Mouse (Mus musculus) embryonic facial prominence, embryonic 15.5 days (tissue): ENCODE results near the gene Mov10. TPM values are rescaled to one million over a fixed set of nuclear protein-coding genes. Genes with fewer than 3 reads are reported as not detected.
"Not testable (repeated sequence)": the region's sequence is repeated elsewhere in the genome, so short reads cannot be mapped to it uniquely, and the experiment has no call there.

Experiments used
- ATAC-seq: fragments of 200-750 bp; cut with Nextera tagmentation; 2 replicates; pipeline ENCODE4 v1.8.0; 2017; ENCODE audit warnings: low read depth, moderate TSS enrichment; ENCODE audit not compliant: insufficient number of reproducible peaks, low FRiP score, low TSS enrichment
- H3K27ac ChIP-seq: fragments of 300-500 bp; sonication (generic); replicated peaks from 2 replicates; pipeline ENCODE4 v1.5.1; 2015; ENCODE audit warnings: mild to moderate bottlenecking, inconsistent platforms
- H3K27me3 ChIP-seq: fragments of 300-500 bp; sonication (generic); 2 replicates; pipeline ENCODE4 v1.6.1; 2015; ENCODE audit warnings: inconsistent platforms
- H3K36me3 ChIP-seq: fragments of 300-500 bp; sonication (generic); 2 replicates; pipeline ENCODE4 v1.6.1; 2015; ENCODE audit warnings: mild to moderate bottlenecking, inconsistent platforms
- H3K4me1 ChIP-seq: fragments of 300-500 bp; sonication (generic); 2 replicates; pipeline ENCODE4 v1.6.1; 2015; ENCODE audit warnings: inconsistent platforms
- H3K4me2 ChIP-seq: fragments of 300-500 bp; sonication (generic); replicated peaks from 2 replicates; pipeline ENCODE4 v1.6.1; 2015; ENCODE audit warnings: mild to moderate bottlenecking, inconsistent platforms
- H3K4me3 ChIP-seq: fragments of 300-500 bp; sonication (generic); replicated peaks from 2 replicates; pipeline ENCODE4 v1.5.1; 2015; ENCODE audit warnings: mild to moderate bottlenecking, inconsistent platforms
- H3K9ac ChIP-seq: fragments of 300-500 bp; sonication (generic); 2 replicates; pipeline ENCODE4 v1.6.1; 2015; ENCODE audit warnings: inconsistent platforms
- H3K9me3 ChIP-seq: fragments of 300-500 bp; sonication (generic); replicated peaks from 2 replicates; pipeline ENCODE4 v1.6.1; 2016; ENCODE audit warnings: inconsistent platforms
- WGBS: fragments of 180-500 bp; shearing (Covaris S2); methylation state at CpG from one replicate; pipeline ENCODE4 v1.1.7; 2015; 5-methylcytosine and 5-hydroxymethylcytosine counted together
- polyA plus RNA-seq: library from polyadenylated mRNA; unstranded; fragments of >200 nt; fragmentation: Nextera tagmentation; extraction: Ambion mirVana; gene quantifications from 2 replicates; pipeline ENCODE4 v1.2.1, GENCODE M21; 2015

The Mov10 gene
- polyA plus RNA-seq, 1 experiment from 2014 or later = 44.7 TPM

DNA sequence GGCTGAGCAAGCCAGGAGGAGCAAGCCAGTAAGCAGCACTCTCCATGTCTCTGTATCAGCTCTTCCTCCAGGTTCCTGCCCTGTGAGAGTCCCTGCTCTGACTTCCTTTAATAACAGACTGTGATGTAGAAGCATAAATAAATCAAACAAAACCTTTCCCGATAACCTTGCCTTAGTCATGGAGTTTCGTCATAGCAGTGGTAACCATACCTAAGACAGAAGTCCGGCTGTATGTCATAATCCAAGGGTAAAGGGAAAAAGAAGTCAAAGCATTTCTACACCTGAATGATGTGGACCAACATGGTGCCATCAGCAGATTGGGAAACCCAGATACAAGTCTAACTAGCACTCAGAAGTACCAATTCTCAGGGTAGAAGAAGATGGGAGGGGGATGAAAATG lies 17.4 kb upstream of the Mov10 start:
- no peaks in the 10 kb centered on the region for H3K4me1 ChIP-seq
- no peak overlapping the region for H3K27ac ChIP-seq
- no peak overlapping the region for H3K4me3 ChIP-seq
- H3K9me3 ChIP-seq = no peaks in the 10 kb centered on the region
- no peak overlapping the region for H3K4me2 ChIP-seq
- ATAC-seq = no peak
- H3K36me3 ChIP-seq = peaks cover 51% of the 10 kb centered on the region
- no peaks in the 10 kb centered on the region for H3K27me3 ChIP-seq
- no peak overlapping the region for H3K9ac ChIP-seq
- 94% methylated on average over 3 of the region's 3 CpGs for WGBS

DNA sequence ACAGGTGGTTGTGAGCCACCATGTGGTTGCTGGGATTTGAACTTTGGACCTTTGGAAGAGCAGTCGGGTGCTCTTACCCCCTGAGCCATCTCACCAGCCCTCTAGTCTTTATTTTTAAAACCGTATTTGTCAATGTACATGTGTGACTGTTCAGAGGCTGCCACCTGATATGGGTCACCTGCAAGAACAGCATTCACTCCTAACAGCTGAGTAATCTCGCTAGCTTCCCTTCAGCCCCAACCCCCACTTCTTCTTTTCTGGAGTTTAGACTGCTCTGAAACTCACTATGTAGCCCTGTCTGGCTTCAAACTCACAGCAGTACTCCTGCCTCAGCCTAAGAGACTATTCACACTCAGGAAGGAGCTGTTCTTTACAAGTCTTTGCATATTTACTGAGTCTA lies 4.0 kb upstream of the Mov10 start:
- Histone ChIP-seq H3K4me1 (peaks cover 11% of the 10 kb centered on the region), H3K27me3 (no peaks in the 10 kb centered on the region), H3K9me3 (no peaks in the 10 kb centered on the region), H3K27ac (no peak overlapping the region), H3K4me3 (no peak overlapping the region), H3K9ac (no peak overlapping the region), H3K4me2 (no peak overlapping the region), H3K36me3 (peaks cover 31% of the 10 kb centered on the region)
- 78% methylated on average over 3 of the region's 3 CpGs for WGBS
- no peak for ATAC-seq

DNA sequence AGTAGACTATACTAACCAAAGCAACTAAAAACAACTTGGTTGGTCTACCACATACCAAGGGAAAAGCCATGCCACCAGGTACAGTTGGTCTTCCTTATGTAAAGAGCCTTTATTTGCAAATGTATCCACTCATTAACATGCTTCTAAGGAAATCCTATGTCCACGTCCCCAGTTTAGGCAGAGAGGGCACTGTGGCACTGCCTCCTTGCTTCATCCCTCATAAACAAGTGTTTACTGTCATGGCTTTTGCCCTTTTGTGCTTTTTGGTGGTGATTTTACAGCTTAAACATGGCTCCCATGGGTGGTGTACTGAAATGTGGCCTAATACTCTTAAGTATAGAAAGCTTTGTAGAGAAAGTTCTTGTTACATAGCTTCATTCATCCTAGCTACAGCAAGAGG lies 2.1 kb upstream of the Mov10 start:
- H3K27ac ChIP-seq = no peak overlapping the region
- H3K9ac ChIP-seq = no peak overlapping the region
- WGBS = 52% methylated on average over 1 of the region's 1 CpGs
- peaks cover 17% of the 10 kb centered on the region for H3K36me3 ChIP-seq
- H3K4me1 ChIP-seq = peaks cover 21% of the 10 kb centered on the region
- no peaks in the 10 kb centered on the region for H3K27me3 ChIP-seq
- no peak for ATAC-seq
- H3K9me3 ChIP-seq = no peaks in the 10 kb centered on the region
- H3K4me3 ChIP-seq = no peak overlapping the region
- no peak overlapping the region for H3K4me2 ChIP-seq

DNA sequence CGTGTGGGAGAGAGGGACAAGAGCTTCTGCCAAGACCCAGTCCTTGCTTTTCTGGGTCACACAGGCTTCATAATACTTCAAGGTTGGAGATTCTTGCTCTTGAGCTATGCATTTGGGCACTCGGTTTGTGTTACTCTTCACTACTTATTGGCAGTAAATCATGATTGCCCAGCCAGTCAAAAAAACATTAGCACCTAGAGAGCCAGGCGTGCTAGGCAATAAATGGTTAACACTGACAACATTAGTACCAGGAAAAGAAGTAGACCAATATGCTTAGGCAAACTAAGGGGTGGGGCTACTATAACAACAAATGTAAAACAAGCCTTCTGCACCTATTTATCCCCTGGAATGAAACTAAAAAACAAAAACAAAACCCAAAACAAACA lies 379 bp upstream of the Mov10 start:
- H3K4me1 ChIP-seq = peaks cover 21% of the 10 kb centered on the region
- WGBS = 7% methylated on average over 3 of the region's 3 CpGs
- peak overlapping the region; percentile 97 for H3K27ac ChIP-seq
- H3K4me3 ChIP-seq = peak overlapping the region; percentile 94
- no peaks in the 10 kb centered on the region for H3K27me3 ChIP-seq
- no peak for ATAC-seq
- H3K4me2 ChIP-seq = peak overlapping the region; percentile 75
- peaks cover 13% of the 10 kb centered on the region for H3K36me3 ChIP-seq
- no peaks in the 10 kb centered on the region for H3K9me3 ChIP-seq
- no peak overlapping the region for H3K9ac ChIP-seq

DNA sequence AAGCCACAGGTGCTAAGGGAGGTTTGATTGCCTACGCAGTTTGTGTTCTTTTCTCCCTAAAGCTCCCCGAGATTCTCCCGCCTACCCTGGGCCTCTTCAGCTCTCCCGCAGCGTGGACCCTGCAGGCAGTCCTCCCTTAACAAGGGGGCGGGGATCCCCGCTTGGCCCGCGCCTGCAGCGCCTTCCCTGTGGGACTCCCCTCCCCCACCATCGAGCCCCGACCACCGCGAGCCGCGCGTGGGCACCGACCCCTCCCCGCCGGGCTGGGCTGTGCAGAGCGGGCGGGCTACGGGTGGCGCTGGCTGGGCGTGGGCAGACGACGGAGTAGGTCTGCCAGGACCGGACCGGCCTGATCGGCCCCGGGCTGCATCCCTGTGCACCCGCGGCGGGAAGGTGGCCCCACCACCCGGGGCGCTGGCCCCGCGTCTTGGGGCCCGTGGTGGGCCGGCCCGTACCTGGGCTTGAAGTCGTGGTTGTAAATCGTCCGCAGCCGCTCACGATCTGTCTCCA lies 827 bp downstream of the Mov10 start:
- WGBS = 0% methylated on average over 38 of the region's 46 CpGs
- Histone ChIP-seq H3K27ac (peak overlapping the region; percentile 97), H3K4me3 (peak overlapping the region; percentile 94), H3K9me3 (no peaks in the 10 kb centered on the region), H3K9ac (peak overlapping the region; percentile 96), H3K4me2 (peak overlapping the region; percentile 75), H3K4me1 (peaks cover 21% of the 10 kb centered on the region), H3K36me3 (peaks cover 13% of the 10 kb centered on the region), H3K27me3 (no peaks in the 10 kb centered on the region)
- peak; percentile 86 for ATAC-seq

DNA sequence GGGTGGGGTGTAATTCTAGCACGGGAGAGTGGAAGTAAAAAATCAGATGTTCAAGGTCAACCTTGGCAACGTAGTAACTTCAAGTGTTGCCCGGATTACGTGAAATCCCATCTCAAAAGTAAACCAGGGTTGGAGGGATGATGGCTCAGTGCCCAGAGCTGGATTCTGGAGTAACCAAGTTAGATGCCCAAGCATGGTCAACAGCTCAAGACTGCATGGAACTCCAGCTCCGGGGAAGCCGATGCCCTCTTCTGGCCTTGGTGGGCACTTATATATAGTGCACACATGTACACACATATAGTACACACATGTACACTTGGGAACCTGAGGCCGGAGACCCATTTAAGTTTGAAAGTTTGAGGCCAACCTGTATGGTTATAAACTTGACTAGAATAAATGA lies 2.2 kb downstream of the Mov10 start:
- Histone ChIP-seq H3K27me3 (no peaks in the 10 kb centered on the region), H3K4me1 (peaks cover 21% of the 10 kb centered on the region), H3K27ac (no peak overlapping the region), H3K4me2 (no peak overlapping the region), H3K9me3 (no peaks in the 10 kb centered on the region), H3K36me3 (peaks cover 4% of the 10 kb centered on the region; the same call in 1 of the 2 replicates), H3K9ac (no peak overlapping the region), H3K4me3 (no peak overlapping the region)
- no peak for ATAC-seq
- 94% methylated on average over 7 of the region's 7 CpGs for WGBS

DNA sequence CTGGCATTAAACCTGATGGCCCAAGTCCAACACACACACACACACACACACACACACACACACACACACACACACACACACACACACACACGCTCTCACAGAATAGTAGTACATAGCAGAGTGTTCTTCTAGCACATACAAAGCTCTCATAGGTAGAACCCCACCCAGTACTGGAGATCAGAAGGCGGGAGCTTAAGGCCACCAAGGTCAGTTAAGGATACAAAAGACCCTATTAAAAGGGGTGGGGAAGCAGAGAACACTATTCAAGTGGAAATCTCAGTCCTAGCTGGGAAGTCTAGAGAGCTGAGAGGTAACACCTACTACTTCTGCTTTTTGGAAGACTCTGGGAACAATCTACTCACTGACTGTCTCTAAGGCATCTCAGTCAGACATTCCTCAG lies 3.0 kb downstream of the Mov10 start:
- Histone ChIP-seq H3K36me3 (0 out of 2 replicates have a peak, but pooled peaks cover under 1% of the 10 kb centered on the region), H3K4me3 (no peak overlapping the region), H3K9me3 (no peaks in the 10 kb centered on the region), H3K27me3 (no peaks in the 10 kb centered on the region), H3K9ac (no peak overlapping the region), H3K4me2 (no peak overlapping the region), H3K4me1 (peaks cover 21% of the 10 kb centered on the region), H3K27ac (no peak overlapping the region)
- no peak for ATAC-seq
- WGBS = 84% methylated on average over 2 of the region's 2 CpGs

DNA sequence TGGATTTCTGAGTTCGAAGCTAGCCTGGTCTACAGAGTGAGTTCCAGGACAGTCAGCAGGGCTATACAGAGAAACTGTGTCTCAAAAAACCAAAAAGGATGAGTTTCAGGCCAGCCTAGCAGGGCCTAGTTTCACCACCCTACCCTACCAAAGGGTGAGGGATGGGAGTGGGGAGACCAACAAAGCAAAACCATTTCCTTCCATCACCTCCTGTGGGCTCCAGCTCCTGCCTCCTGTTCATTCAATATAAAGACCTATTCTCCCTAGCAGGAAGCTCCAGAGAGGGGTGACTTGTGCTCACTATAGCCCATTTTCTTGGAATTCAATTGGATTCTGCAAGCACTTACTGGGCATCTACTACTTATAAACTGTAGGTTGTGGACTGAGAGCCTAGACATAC lies 3.6 kb downstream of the Mov10 start:
- Histone ChIP-seq H3K36me3 (no peaks in the 10 kb centered on the region), H3K9me3 (no peaks in the 10 kb centered on the region), H3K4me2 (no peak overlapping the region), H3K27me3 (no peaks in the 10 kb centered on the region), H3K4me1 (peaks cover 21% of the 10 kb centered on the region), H3K27ac (no peak overlapping the region), H3K9ac (no peak overlapping the region), H3K4me3 (no peak overlapping the region)
- 97% methylated on average over 1 of the region's 1 CpGs for WGBS
- no peak for ATAC-seq

DNA sequence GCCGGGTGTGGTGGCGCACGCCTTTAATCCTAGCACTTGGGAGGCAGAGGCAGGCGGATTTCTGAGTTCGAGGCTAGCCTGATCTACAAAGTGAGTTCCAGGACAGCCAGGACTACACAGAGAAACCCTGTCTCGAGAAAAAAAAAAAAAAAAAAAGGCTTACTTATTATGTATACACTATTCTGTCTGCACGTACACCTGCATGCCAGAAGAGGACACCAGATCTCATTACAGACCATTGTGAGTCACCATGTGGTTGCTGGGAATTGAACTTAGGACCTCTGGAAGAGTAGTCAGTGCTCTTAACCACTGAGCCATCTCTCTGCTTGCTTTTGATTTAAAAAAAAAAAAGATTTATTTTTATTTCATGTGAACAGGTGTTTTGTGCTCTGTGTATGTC lies 5.1 kb downstream of the Mov10 start:
- not testable (repeated sequence) for H3K9me3 ChIP-seq, H3K9ac ChIP-seq, H3K27me3 ChIP-seq, H3K4me3 ChIP-seq, H3K27ac ChIP-seq, H3K4me2 ChIP-seq, H3K36me3 ChIP-seq, ATAC-seq
- WGBS = 92% methylated on average over 7 of the region's 7 CpGs
- H3K4me1 ChIP-seq = peaks cover 11% of the 10 kb centered on the region

DNA sequence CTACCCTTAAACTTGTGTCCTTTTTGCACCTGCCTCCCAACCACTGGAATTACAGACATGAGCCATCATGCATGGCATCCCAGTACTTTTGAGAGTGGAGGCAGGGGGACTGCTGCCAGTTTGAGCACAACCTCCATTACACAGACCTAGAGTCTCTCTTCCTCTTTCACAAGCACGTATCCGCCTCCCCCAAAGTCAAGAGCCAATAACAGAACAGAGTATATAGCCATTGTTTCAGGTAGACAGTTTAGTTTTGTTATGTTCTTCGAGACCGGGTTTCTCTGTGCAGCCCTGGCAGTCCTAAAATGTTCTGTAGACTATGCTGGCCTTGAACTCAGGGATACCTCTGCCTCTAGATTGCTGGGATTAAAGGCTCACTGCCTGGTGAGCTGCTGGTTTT lies 6.1 kb downstream of the Mov10 start:
- no peak for ATAC-seq
- H3K9ac ChIP-seq = no peak overlapping the region
- no peak overlapping the region for H3K27ac ChIP-seq
- no peak overlapping the region for H3K4me2 ChIP-seq
- no peaks in the 10 kb centered on the region for H3K9me3 ChIP-seq
- 83% methylated on average over 4 of the region's 4 CpGs for WGBS
- H3K4me3 ChIP-seq = no peak overlapping the region
- peaks cover 8% of the 10 kb centered on the region for H3K4me1 ChIP-seq
- H3K36me3 ChIP-seq = no peaks in the 10 kb centered on the region
- H3K27me3 ChIP-seq = no peaks in the 10 kb centered on the region

DNA sequence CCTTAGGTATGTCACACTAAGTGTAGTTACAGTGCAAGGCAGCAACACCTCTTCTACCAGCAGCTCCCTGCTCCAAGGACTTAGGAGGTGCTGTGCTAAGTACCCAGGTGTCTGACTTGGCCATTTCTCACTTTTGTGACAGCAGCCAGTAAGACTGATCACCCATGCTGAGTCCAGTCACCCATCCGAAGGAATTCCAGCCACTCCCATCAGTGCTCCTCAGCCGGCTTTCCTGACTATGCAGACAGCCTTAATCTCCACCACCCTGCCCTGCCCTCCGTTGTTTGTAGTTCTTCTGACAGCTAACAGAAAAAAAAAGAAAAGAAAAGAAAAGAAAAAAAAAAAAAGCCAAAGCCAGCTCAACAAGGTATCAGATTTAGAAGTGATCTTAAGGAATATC lies 6.6 kb downstream of the Mov10 start:
- H3K9me3 ChIP-seq = no peaks in the 10 kb centered on the region
- peaks cover 3% of the 10 kb centered on the region for H3K4me1 ChIP-seq
- H3K4me3 ChIP-seq = no peak overlapping the region
- 28% methylated on average over 3 of the region's 3 CpGs for WGBS
- H3K9ac ChIP-seq = no peak overlapping the region
- H3K27me3 ChIP-seq = no peaks in the 10 kb centered on the region
- no peak overlapping the region for H3K4me2 ChIP-seq
- H3K36me3 ChIP-seq = no peaks in the 10 kb centered on the region
- ATAC-seq = no peak
- H3K27ac ChIP-seq = no peak overlapping the region

DNA sequence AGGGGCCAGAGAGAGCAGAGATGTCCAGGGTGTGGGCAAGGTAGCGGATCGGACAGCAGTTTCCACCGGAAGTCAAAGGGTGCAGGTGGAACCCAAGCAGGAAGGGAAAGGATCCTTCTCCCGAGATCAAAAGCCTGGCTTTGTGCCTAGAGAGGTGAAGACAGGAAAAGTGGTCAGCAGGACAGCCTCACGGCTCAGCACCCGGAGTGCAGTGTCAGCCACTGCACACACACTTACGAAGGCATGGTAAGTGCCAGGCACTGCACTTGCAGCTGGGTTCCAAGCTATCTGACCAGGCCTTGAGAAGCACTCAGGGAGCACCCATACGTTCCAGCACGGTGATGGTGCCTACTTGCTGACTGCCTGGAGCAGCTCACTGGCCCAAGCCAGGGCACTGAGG lies 12.8 kb downstream of the Mov10 start:
- Histone ChIP-seq H3K4me2 (no peak overlapping the region), H3K27ac (no peak overlapping the region), H3K36me3 (peaks cover 37% of the 10 kb centered on the region), H3K9ac (no peak overlapping the region), H3K9me3 (no peaks in the 10 kb centered on the region), H3K4me3 (no peak overlapping the region), H3K27me3 (no peaks in the 10 kb centered on the region), H3K4me1 (no peaks in the 10 kb centered on the region)
- no peak; the same call in 1 of the 2 replicates for ATAC-seq
- 75% methylated on average over 9 of the region's 9 CpGs for WGBS
